Mouse (Mus musculus) thymus, postnatal 36 days (tissue): ENCODE results near the gene Tbc1d2.
"Not testable (repeated sequence)": the region's sequence is repeated elsewhere in the genome, so short reads cannot be mapped to it uniquely, and the experiment has no call there.

Experiments used
- DNase-seq, 2 experiments: peaks; one replicate each; pipeline ENCODE4 v3.0.0; 2022; ENCODE audit warnings: mixed read lengths in 2 of 2

The Tbc1d2 gene

GRCm38 (mm10) chr4:46578796-46579346 lies 71.1 kb downstream of the Tbc1d2 start:
- not testable (repeated sequence) for DNase-seq

DNA sequence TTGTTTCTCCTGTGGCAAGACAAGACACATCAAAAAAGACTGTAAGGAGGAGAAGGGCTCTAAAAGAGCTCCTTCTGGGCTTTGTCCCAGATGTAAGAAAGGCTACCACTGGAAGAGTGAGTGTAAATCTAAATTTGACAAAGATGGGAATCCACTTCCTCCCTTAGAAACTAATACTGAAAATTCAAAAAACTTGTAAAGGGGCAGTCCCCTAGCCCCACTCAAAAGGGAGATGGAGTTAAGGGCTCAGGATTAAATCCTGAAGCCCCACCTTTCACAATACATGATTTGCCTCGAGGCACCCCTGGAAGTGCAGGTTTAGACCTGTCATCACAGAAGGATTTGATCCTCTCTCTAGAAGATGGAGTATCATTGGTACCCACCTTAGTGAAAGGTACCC lies 71.8 kb downstream of the Tbc1d2 start:
- no peak for DNase-seq

GRCm38 (mm10) chr4:46575509-46576284 lies 74.3 kb downstream of the Tbc1d2 start:
- DNase-seq: not testable (repeated sequence)

- no peak for DNase-seq
Measured at GRCm38 (mm10) chr4:46574841-46575240, 75.2 kb downstream of the Tbc1d2 start.

GRCm38 (mm10) chr4:46574024-46574753 lies 75.8 kb downstream of the Tbc1d2 start:
- DNase-seq: no peak

GRCm38 (mm10) chr4:46572616-46573015 lies 77.4 kb downstream of the Tbc1d2 start:
- DNase-seq: no peak

GRCm38 (mm10) chr4:46571744-46572143 lies 78.3 kb downstream of the Tbc1d2 start:
- no peak for DNase-seq

DNA sequence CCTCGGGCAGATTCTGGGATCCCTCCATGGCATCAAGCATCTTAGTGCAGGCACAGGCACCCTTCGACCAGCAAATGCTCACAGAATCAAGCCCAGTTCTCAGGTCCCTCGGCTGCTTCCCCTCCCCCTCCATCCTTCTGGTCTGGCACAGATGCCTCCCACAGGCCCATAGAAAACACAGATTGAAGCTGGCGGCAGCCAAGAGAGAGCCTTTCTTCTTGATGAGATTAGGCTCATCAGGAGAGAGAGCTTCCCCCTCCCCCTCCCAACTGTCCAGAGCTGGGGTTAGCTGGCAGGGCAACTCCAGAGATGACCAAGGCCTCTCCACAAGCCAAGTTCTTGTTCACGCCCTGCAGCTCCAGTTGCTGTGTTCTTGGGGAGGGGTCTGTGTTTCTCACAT lies 80.3 kb downstream of the Tbc1d2 start:
- DNase-seq: no peak

GRCm38 (mm10) chr4:46568169-46568568 lies 81.8 kb downstream of the Tbc1d2 start:
- no peak for DNase-seq

DNA sequence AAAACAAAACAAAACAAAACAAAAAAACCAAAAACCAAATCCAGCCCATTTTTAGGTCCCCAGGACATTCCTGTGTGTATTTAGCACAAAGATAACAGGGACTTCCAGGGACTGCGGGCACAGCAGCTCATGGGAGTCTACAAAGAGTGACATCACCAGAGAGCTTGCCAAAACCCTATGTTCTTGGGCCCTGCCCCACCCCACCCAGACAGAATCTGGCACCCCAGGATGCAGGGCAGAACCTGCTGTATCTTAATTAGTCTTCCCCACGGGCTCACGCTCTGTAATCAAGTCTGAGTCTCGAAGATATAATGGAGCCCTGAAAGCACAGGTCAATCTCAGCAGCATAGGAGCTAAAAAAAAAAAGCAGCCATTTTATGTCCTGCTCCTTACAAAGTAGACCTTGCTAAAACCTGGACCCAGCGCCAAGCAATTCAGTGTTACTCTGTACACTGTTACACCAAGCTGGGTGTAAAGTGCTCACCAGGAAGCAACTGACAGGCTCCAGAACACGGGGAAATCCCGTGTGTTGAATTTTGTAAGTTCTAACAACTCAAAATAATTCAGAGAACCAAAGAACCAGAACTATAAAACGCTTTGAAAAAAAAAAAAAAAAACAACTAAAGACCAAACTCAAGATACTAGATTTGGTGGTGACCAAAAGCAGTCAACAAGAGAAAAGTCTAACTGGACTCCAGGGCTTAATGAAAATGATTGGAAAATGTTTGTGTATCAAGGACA lies 82.9 kb downstream of the Tbc1d2 start:
- DNase-seq: no peak

- no peak for DNase-seq
Measured at GRCm38 (mm10) chr4:46565393-46565955, 84.5 kb downstream of the Tbc1d2 start.

- DNase-seq: no peak
Measured at GRCm38 (mm10) chr4:46564247-46564646, 85.8 kb downstream of the Tbc1d2 start.

DNA sequence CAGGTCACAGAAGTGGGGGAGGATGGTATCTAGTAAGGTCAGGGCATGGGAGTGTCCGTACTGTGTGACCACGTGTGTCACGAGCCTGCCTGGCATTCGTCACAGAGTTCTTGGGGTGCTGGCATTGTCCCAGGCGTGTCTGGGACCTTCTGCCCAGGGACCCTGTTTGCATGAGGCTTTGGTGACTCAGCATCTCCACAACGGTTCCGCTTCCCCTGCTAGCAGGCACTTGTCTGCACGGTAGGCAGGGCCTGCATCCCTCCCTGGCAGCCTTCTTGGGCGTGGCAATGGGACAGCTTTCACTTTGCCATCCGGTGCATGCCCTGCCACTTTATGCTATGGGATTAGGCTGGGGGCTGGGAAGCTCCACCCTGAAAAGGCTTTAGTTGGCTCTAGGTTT lies 86.2 kb downstream of the Tbc1d2 start:
- peak; percentile 38 to 61 for DNase-seq

DNA sequence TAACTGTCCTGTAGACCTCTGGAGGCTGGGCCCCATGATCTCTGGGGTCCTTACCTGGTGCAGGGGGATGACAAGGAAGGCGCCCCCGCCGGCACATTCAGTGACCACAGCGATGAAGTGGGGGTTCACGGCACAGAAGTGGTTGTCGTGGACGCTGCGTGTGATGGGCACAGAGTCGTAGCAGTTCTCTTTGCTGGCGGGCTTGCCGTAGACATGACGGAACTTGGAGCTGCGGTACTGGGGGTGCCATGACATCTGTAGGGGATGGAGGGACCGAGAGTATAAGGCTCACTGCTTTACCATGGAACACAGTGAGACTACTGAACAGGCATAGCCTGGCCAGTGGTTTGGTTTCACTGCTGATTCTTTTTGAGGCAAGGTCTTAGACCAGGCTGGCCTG lies 87.2 kb downstream of the Tbc1d2 start:
- no peak for DNase-seq

DNA sequence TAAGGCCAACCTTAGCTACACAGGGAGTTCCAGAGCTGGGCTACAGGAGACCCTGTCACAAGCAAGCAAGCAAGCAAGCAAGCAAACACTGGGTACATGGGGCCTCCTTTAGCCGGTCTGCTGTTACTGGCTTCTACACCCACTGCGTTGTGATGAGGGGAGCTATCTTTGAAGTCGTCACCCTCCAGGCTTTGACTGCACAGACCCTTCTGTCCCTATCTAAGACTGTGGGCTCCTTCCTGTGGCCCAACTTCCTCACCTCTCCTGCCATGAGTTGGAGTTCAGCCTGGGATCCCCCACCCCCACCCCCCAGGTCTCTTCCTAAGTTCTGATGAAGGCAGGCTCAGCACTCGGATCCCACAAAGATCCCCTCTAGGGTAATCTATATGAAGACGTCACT lies 88.0 kb downstream of the Tbc1d2 start:
- no peak for DNase-seq

DNA sequence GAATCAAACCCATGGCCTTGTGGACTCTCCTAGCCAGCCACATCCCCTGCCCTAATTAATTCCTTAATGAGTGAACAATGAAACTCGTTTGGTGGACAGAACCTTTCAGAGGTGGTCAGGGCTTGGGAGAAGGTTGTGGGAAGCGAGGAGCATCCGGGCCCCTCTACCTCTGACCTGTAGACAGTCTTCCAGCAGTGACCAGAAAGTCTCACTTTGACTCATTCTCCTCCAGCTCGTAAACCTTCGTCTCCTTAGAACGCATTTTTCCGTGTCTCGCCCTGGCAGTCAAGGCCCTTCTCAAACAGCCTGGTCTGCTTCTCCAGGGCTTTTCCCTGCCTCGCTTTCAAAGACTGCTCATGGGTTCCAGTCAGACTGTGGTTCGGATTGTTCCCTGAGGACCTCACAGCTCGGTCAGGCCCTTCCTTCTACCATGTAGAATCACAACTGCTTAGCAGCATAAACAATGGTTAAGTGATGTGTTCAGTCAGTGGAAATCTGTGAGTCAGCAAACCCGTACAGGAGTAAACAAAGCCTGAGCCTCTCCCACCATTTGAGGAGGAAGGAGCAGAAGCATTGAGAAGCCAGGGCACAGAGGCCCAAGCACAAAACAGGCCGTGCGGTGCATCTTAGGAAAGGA lies 89.8 kb downstream of the Tbc1d2 start:
- no peak for DNase-seq

DNA sequence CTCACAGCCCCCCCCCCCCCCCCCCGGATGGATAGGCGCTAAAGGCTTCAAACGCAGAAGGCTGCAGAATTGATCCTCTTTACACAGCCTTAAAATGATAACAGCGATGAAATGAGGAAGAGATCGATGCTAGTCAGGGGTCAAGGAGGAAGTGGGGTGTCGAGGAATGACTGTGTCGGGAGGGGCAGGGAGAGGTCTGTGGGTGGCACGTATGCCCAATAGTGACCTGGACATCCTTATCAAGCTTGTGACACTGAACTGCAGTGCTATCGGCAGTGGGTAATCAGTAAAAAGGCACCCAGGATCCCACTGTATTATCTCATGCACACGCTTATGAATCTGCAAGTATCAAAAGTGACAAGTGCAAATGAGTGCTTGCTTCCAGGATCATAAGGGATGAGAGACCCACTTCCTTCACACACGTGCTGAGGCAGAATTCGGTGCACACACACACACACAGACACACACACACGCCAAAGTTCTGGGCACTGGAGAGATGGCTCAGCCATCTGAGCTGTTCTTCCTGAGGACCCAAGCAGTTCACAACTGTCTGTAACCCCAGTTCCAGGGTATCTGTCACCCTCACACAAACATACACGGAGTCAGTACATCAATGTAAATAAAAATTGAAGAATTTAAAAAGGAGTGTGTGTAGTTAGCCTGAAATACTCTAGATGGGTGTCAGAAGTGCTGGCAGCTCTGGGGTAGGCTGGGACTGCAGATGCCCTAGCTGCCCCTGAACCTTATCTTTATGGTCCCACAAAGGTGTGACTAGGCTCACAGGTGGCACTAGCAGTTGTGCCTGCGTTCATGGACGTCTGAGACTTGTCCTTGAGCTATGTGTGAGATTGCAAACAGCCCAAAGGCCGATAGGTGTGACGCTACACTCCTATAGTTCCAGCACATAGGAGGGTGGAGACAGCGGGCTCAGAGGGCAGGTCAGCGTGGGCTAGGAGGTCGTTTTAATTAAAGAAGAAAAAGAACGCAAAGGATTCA lies 91.0 kb downstream of the Tbc1d2 start:
- DNase-seq: no peak

GRCm38 (mm10) chr4:46556933-46557332 lies 93.1 kb downstream of the Tbc1d2 start:
- no peak for DNase-seq

GRCm38 (mm10) chr4:46555762-46556161 lies 94.2 kb downstream of the Tbc1d2 start:
- DNase-seq: no peak
